Mouse (Mus musculus) kidney, adult 8-10 months (tissue): Measurements from ENCODE around the gene Mt4.
A peak's percentile ranks its signal among the peaks of the same experiment; 100 is the strongest.

ENCODE experiments used
- DNase-seq, 2 experiments: peaks; one replicate each; pipeline ENCODE4 v3.0.0; 2022

The Mt4 gene

DNA sequence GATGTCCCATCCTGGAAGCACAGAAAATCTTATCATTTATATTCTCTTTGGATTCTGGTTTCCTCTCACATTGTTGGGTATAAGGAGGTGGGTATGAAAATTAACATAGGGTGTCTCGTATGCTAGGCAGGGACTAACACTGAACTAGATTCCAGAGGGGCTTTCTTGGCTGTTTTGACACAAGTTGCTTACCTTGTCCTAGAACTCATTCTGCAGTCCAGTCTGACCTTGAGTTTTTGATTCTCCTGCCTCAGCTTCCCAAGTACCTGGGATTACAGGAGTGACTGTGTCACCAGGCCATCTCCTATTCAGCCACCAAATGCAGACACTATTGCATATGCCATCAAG, 43.5 kb downstream of the Mt4 start:
- no peak for DNase-seq

DNA sequence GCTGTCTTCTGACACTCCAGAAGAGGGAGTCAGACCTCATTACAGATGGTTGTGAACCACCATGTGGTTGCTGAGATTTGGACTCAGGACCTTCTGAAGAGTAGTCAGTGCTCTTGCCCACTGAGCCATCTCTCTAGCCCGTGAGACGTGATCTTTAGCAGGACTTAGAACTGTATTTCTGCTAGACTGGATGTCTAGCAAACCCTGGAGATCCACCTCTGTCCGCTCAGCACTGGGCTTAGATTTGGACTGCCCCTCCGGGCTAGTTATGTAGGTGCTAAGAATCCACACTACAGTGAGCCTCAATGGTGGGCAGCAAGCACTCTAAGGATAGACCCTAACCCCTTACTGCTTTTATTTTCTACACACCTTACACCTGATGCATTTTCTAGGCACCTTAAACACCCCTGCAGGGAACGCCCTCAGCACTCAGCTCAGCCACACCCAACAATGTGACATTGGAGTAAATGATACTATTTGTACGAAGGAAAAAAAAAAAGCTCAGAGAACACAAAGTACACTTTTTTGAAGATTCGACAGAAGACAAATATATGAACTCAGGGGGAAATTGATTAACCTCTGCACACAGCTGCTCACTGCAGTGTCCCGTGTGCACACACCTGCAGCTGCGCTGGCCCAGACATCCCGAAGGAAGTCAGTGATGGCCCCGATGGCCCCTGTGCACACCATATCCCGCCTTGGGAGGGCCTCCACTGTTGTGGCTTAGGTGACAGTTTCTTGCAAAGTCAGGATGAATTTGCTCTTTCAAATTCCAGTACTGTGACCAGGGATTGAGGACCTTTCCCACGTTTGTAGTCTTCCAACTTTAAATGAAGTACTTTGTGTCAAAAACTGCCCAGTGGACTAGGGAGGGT, 45.3 kb downstream of the Mt4 start:
- no peak for DNase-seq

GRCm38 (mm10) chr8:94183117-94183516, 46.1 kb downstream of the Mt4 start:
- peak; percentile 81 to 85 for DNase-seq

- DNase-seq, result no peak
These were observed 47.4 kb downstream of the Mt4 start for GRCm38 (mm10) chr8:94184357-94184843.

GRCm38 (mm10) chr8:94185791-94186190, 48.8 kb downstream of the Mt4 start:
- no peak for DNase-seq

DNA sequence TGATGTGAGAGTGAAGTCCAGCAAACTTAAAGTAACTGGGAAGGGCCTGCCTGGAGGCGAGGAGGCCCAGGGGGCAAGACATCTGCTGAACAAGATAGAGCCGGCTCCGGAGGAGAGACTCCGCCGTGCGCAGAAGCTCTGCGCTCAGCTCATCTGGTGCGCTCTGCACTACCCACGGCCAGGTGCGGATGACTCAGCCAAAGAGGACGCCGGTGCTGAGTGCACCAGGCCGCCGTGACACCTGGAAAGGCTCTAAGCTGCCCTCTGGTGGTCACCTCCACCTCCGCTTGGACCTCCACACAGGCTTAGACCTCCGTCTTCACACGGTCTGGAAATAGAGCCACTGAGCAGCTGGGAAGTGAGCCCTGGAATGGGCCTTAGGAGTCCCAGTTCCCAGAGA, 49.5 kb downstream of the Mt4 start:
- DNase-seq, result peak; percentile 75 to 87

DNA sequence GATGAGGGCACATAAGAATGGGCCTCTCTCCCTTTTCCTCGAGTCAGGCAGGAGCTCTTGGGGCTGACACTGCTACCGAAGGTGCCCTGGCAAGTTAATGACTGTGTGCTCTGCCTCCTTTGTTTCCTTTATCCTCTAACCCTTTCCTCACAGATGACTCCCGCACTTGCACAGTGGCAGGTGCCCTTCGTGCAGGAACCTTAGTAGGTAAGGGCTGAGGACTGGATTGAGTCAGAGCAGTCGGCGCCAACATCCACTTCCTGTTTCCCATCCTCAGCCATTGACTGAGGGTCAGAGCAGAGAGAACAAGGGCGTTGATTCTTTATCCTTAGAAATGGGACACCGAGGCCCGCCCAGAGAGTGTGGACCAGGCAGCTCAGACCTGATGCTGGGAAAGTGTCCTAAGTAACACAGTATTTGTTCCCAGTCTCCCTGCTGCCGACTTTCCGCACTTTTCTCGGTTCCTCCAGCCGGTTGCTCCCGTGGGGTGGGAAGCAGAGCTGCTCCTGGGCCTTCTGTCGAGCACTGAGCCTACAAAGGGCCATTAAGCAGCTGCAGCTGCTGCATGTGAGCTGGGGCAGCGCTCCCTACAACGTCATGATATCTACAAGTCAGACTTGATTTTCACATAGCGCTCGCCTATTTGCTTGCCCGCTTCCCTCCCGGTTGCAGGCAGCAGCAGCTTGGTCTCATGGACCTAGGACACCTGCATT, 50.4 kb downstream of the Mt4 start:
- DNase-seq, result no peak
